Mouse (Mus musculus) embryonic facial prominence, embryonic 11.5 days (tissue): ENCODE measurements around the gene U2af2. TPM values are rescaled to one million over a fixed set of nuclear protein-coding genes. Genes with fewer than 3 reads are reported as not detected.

Experiments used
- ATAC-seq: fragments of 200-750 bp; cut with Nextera tagmentation; replicated peaks from 2 replicates; pipeline ENCODE4 v1.8.0; 2017; ENCODE audit warnings: low read depth; ENCODE audit not compliant: insufficient number of reproducible peaks, low FRiP score, low TSS enrichment
- DNase-seq: peaks from one replicate; pipeline ENCODE4 v3.0.0-alpha.2; 2015; ENCODE audit warnings: low spot score
- H3K27ac ChIP-seq: fragments of 300-500 bp; sonication (generic); replicated peaks from 2 replicates; pipeline ENCODE4 v1.5.1; 2014; ENCODE audit warnings: mild to moderate bottlenecking, low read depth, low read length, control low read depth
- H3K27me3 ChIP-seq: fragments of 300-500 bp; sonication (generic); 2 replicates; pipeline ENCODE4 v1.6.1; 2014; ENCODE audit warnings: mild to moderate bottlenecking, low read length, moderate library complexity, mixed read lengths; ENCODE audit not compliant: control insufficient read depth, insufficient read depth
- H3K36me3 ChIP-seq: fragments of 300-500 bp; sonication (generic); replicated peaks from 2 replicates; pipeline ENCODE4 v1.6.1; 2014; ENCODE audit warnings: low read depth, mild to moderate bottlenecking, low read length, moderate library complexity, mixed read lengths; ENCODE audit not compliant: control insufficient read depth, insufficient read depth
- H3K4me1 ChIP-seq: fragments of 300-500 bp; sonication (generic); 2 replicates; pipeline ENCODE4 v1.6.1; 2014; ENCODE audit warnings: low read length, mixed read lengths; ENCODE audit not compliant: control insufficient read depth, insufficient read depth
- H3K4me2 ChIP-seq: fragments of 300-500 bp; sonication (generic); 2 replicates; pipeline ENCODE4 v1.6.1; 2014; ENCODE audit warnings: low read depth, mild to moderate bottlenecking, control low read depth, low read length, moderate library complexity
- H3K4me3 ChIP-seq: fragments of 300-500 bp; sonication (generic); 2 replicates; pipeline ENCODE4 v1.5.1; 2014; ENCODE audit warnings: low read depth, low read length, control low read depth
- H3K9ac ChIP-seq: fragments of 300-500 bp; sonication (generic); replicated peaks from 2 replicates; pipeline ENCODE4 v1.6.1; 2014; ENCODE audit warnings: mild to moderate bottlenecking, control low read depth, low read length
- H3K9me3 ChIP-seq: fragments of 300-500 bp; sonication (generic); replicated peaks from 2 replicates; pipeline ENCODE4 v1.6.1; 2016; ENCODE audit warnings: mild to moderate bottlenecking, low read length, inconsistent platforms, mixed read lengths; ENCODE audit not compliant: control insufficient read depth
- WGBS: fragments of 180-500 bp; shearing (Covaris S2); extraction: QIAGEN DNeasy Blood & Tissue Kit; methylation state at CpG from one replicate; pipeline ENCODE4 v1.1.7; 2014; 5-methylcytosine and 5-hydroxymethylcytosine counted together
- polyA plus RNA-seq: library from polyadenylated mRNA; unstranded; fragments of >200 nt; fragmentation: Nextera tagmentation; extraction: Ambion mirVana; gene quantifications from 2 replicates; pipeline ENCODE4 v1.2.1, GENCODE M21; 2014

The U2af2 gene
- polyA plus RNA-seq, 1 experiment from 2014 or later = 156 TPM

- no peaks in the 10 kb centered on the region for H3K4me1 ChIP-seq
- H3K4me3 ChIP-seq = no peak overlapping the region
- no peaks in the 10 kb centered on the region for H3K27me3 ChIP-seq
- H3K4me2 ChIP-seq = no peak overlapping the region
- 92% methylated on average over 15 of the region's 15 CpGs for WGBS
- no peak for ATAC-seq
- H3K27ac ChIP-seq = no peak overlapping the region
- H3K9ac ChIP-seq = no peak overlapping the region
- no peaks in the 10 kb centered on the region for H3K9me3 ChIP-seq
- no peak for DNase-seq
- peaks cover 9% of the 10 kb centered on the region; the same call in 1 of the 2 replicates for H3K36me3 ChIP-seq
These were observed 29.2 kb downstream of the U2af2 start for GRCm38 (mm10) chr7:5091008-5091728.

GRCm38 (mm10) chr7:5092381-5092780 lies 30.4 kb downstream of the U2af2 start:
- ATAC-seq (no peak), DNase-seq (no peak)
- H3K4me1 ChIP-seq = no peaks in the 10 kb centered on the region
- WGBS = 80% methylated on average over 6 of the region's 6 CpGs
- H3K4me2 ChIP-seq = no peak overlapping the region
- H3K27ac ChIP-seq = no peak overlapping the region
- H3K9ac ChIP-seq = no peak overlapping the region
- peaks cover 9% of the 10 kb centered on the region; the same call in 1 of the 2 replicates for H3K36me3 ChIP-seq
- no peaks in the 10 kb centered on the region for H3K9me3 ChIP-seq
- H3K4me3 ChIP-seq = no peak overlapping the region
- H3K27me3 ChIP-seq = no peaks in the 10 kb centered on the region

GRCm38 (mm10) chr7:5092831-5093510 lies 31.0 kb downstream of the U2af2 start:
- no peak for DNase-seq
- Histone ChIP-seq H3K4me1 (no peaks in the 10 kb centered on the region), H3K9me3 (no peaks in the 10 kb centered on the region), H3K27ac (no peak overlapping the region), H3K4me2 (no peak overlapping the region), H3K36me3 (peaks cover 9% of the 10 kb centered on the region; the same call in 1 of the 2 replicates), H3K27me3 (no peaks in the 10 kb centered on the region), H3K9ac (no peak overlapping the region), H3K4me3 (no peak overlapping the region)
- WGBS = 86% methylated on average over 21 of the region's 21 CpGs
- ATAC-seq = no peak

- H3K36me3 ChIP-seq = peaks cover 3% of the 10 kb centered on the region; the same call in 1 of the 2 replicates
These were observed 36.8 kb downstream of the U2af2 start for GRCm38 (mm10) chr7:5098769-5099168.

GRCm38 (mm10) chr7:5099796-5100195 lies 37.9 kb downstream of the U2af2 start:
- Histone ChIP-seq H3K4me2 (no peak overlapping the region), H3K36me3 (peaks cover 3% of the 10 kb centered on the region; the same call in 1 of the 2 replicates), H3K9me3 (no peaks in the 10 kb centered on the region), H3K27ac (no peak overlapping the region), H3K4me1 (no peaks in the 10 kb centered on the region), H3K9ac (no peak overlapping the region), H3K27me3 (no peaks in the 10 kb centered on the region), H3K4me3 (no peak overlapping the region)
- DNase-seq (no peak), ATAC-seq (0 out of 2 replicates have a peak, but pooled peaks have one; percentile 46)
- 84% methylated on average over 3 of the region's 3 CpGs for WGBS

More at GRCm38 (mm10) chr7:5098769-5099168, 36.8 kb downstream of the U2af2 start:
- ATAC-seq = no peak
- Histone ChIP-seq H3K27ac (no peak overlapping the region), H3K4me2 (no peak overlapping the region), H3K9me3 (no peaks in the 10 kb centered on the region), H3K9ac (no peak overlapping the region), H3K27me3 (no peaks in the 10 kb centered on the region), H3K4me1 (no peaks in the 10 kb centered on the region), H3K4me3 (no peak overlapping the region)
- WGBS = 92% methylated on average over 5 of the region's 5 CpGs
- DNase-seq = no peak

- H3K4me3 ChIP-seq = no peak overlapping the region
- no peaks in the 10 kb centered on the region for H3K9me3 ChIP-seq
- ATAC-seq (no peak), DNase-seq (no peak)
- H3K9ac ChIP-seq = no peak overlapping the region
- 85% methylated on average over 10 of the region's 10 CpGs for WGBS
- H3K4me2 ChIP-seq = no peak overlapping the region
- H3K27me3 ChIP-seq = no peaks in the 10 kb centered on the region
- H3K27ac ChIP-seq = no peak overlapping the region
- H3K4me1 ChIP-seq = no peaks in the 10 kb centered on the region
- no peaks in the 10 kb centered on the region; the same call in 1 of the 2 replicates for H3K36me3 ChIP-seq
These were observed 39.2 kb downstream of the U2af2 start for GRCm38 (mm10) chr7:5101066-5101663.

GRCm38 (mm10) chr7:5102564-5102963 lies 40.6 kb downstream of the U2af2 start:
- H3K36me3 ChIP-seq = no peaks in the 10 kb centered on the region; the same call in 1 of the 2 replicates
- ATAC-seq (no peak), DNase-seq (no peak)
- no peak overlapping the region for H3K4me3 ChIP-seq
- H3K4me2 ChIP-seq = no peak overlapping the region
- no peaks in the 10 kb centered on the region for H3K4me1 ChIP-seq
- no peak overlapping the region for H3K9ac ChIP-seq
- WGBS = 83% methylated on average over 2 of the region's 2 CpGs
- no peaks in the 10 kb centered on the region for H3K9me3 ChIP-seq
- no peak overlapping the region for H3K27ac ChIP-seq
- H3K27me3 ChIP-seq = no peaks in the 10 kb centered on the region

GRCm38 (mm10) chr7:5108272-5108671 lies 46.3 kb downstream of the U2af2 start:
- Histone ChIP-seq H3K27ac (no peak overlapping the region), H3K9ac (no peak overlapping the region), H3K27me3 (no peaks in the 10 kb centered on the region), H3K36me3 (no peaks in the 10 kb centered on the region), H3K4me1 (no peaks in the 10 kb centered on the region), H3K4me3 (no peak overlapping the region), H3K9me3 (no peaks in the 10 kb centered on the region), H3K4me2 (no peak overlapping the region)
- WGBS = 79% methylated on average over 4 of the region's 4 CpGs
- DNase-seq = no peak
- ATAC-seq = no peak
